Mouse (Mus musculus): ENCODE results near the gene Utrn.

GRCm38 (mm10) chr10:12917626-12918025, 48.5 kb upstream of the Utrn start:
- TF ChIP-seq CTCF (IDR thresholded peaks at IDR 0.05; ENCODE audit: control insufficient read depth, insufficient read depth, insufficient replicate concordance, low read depth, low read length) (no peak), POLR2A (IDR thresholded peaks at IDR 0.05; ENCODE audit: control insufficient read depth, low read depth, low read length) (no peak)

Measured in testis, adult 2 months (tissue).